Mouse (Mus musculus): ENCODE results near the gene Clec4b2. TPM values are rescaled to one million over a fixed set of nuclear protein-coding genes. Genes with fewer than 3 reads are reported as not detected.
"Not testable (repeated sequence)": the region's sequence is repeated elsewhere in the genome, so short reads cannot be mapped to it uniquely, and the experiment has no call there.

The Clec4b2 gene
- total RNA-seq, 1 experiment: not detected

DNA sequence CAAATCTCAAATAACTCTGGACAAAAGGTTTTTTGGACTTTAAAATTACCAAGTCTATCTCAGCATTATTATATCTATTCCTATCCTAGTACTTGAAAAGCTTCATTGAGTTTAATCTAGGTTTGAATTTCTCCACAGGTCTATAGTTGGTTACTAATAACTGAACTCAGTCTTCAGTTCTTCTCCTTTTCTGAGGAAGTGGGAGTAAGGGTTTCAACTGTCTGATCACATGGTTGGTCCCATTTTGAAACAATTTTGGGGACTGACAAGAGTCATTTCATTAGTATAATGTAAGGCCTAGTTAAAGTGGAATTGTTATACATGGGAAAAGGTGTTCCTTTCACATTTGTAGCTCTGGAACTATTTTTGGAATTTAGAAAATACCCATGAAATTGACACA lies 1.7 kb upstream of the Clec4b2 start:
- Histone ChIP-seq H3K9ac (ENCODE audit: insufficient read depth, low read depth, low read length, poor library complexity, severe bottlenecking) (no peak overlapping the region), H3K4me3 (ENCODE audit: insufficient read depth in 1 of 2, low read depth in 1 of 2, low read length in 2 of 2, poor library complexity in 1 of 2, severe bottlenecking in 1 of 2) (no peak overlapping the region), H3K27ac (ENCODE audit: insufficient read depth, low read depth, low read length, poor library complexity, severe bottlenecking) (no peak overlapping the region), H3K4me1 (ENCODE audit: control insufficient read depth in 2 of 2, insufficient read depth in 2 of 2, low read length in 2 of 2, poor library complexity in 1 of 2) (no peaks in the 10 kb centered on the region), H3K36me3 (ENCODE audit: control insufficient read depth, insufficient read depth, low read length, poor library complexity, severe bottlenecking) (no peaks in the 10 kb centered on the region), H3K9me3 (ENCODE audit: control insufficient read depth, insufficient read depth, low read depth, low read length) (0 out of 2 replicates have a peak, but pooled peaks cover 2% of the 10 kb centered on the region)
- in situ Hi-C loops (cut with MboI; ENCODE audit: low sequenced_read_pairs in 2 of 2, unreplicated experiment in 2 of 2): no loop called here
- TF ChIP-seq MAFK (IDR thresholded peaks at IDR 0.05; ENCODE audit: insufficient read depth, low read depth, low read length) (no peak), CHD2 (IDR thresholded peaks at IDR 0.05; ENCODE audit: low read depth, low read length) (no peak), ZC3H11A (IDR thresholded peaks at IDR 0.05; ENCODE audit: borderline replicate concordance, low read depth, low read length) (no peak), HCFC1 (IDR thresholded peaks at IDR 0.05; ENCODE audit: borderline replicate concordance, insufficient read depth, low read length) (no peak), ZNF384 (IDR thresholded peaks at IDR 0.05; ENCODE audit: low read depth, low read length) (no peak)
- no peak for DNase-seq (ENCODE audit: low read depth, low spot score)

DNA sequence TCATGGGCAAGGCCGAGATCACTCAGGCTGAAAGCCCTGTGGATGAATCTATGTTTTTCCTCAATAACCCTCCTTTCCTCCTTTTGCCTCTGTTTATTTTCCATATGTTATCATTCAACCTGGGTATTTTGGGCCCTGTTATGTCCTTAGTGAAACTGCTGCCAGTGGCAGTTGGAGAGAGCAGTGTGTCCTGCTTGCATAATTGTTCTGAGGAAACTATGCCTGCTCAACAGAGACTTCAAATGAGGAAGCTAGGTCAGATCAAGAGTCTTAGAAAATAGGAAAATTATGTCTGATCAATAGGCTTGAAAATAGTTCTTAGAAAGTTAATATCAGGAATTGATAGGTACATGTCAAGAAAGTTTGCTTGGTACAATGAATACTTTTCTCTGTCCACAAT lies 2.9 kb downstream of the Clec4b2 start:
- Histone ChIP-seq H3K4me1 (ENCODE audit: control insufficient read depth in 2 of 2, insufficient read depth in 2 of 2, low read length in 2 of 2, poor library complexity in 1 of 2) (no peaks in the 10 kb centered on the region), H3K9ac (ENCODE audit: insufficient read depth, low read depth, low read length, poor library complexity, severe bottlenecking) (no peak overlapping the region), H3K27ac (ENCODE audit: insufficient read depth, low read depth, low read length, poor library complexity, severe bottlenecking) (no peak overlapping the region), H3K4me3 (ENCODE audit: insufficient read depth in 1 of 2, low read depth in 1 of 2, low read length in 2 of 2, poor library complexity in 1 of 2, severe bottlenecking in 1 of 2) (no peak overlapping the region), H3K36me3 (ENCODE audit: control insufficient read depth, insufficient read depth, low read length, poor library complexity, severe bottlenecking) (no peaks in the 10 kb centered on the region), H3K9me3 (ENCODE audit: control insufficient read depth, insufficient read depth, low read depth, low read length) (no peaks in the 10 kb centered on the region)
- TF ChIP-seq CHD2 (IDR thresholded peaks at IDR 0.05; ENCODE audit: low read depth, low read length) (no peak), ZNF384 (IDR thresholded peaks at IDR 0.05; ENCODE audit: low read depth, low read length) (no peak), MAFK (IDR thresholded peaks at IDR 0.05; ENCODE audit: insufficient read depth, low read depth, low read length) (no peak), HCFC1 (IDR thresholded peaks at IDR 0.05; ENCODE audit: borderline replicate concordance, insufficient read depth, low read length) (no peak), ZC3H11A (IDR thresholded peaks at IDR 0.05; ENCODE audit: borderline replicate concordance, low read depth, low read length) (no peak)
- in situ Hi-C loops (cut with MboI; ENCODE audit: low sequenced_read_pairs in 2 of 2, unreplicated experiment in 2 of 2): no loop called here
- no peak for DNase-seq (ENCODE audit: low read depth, low spot score)

DNA sequence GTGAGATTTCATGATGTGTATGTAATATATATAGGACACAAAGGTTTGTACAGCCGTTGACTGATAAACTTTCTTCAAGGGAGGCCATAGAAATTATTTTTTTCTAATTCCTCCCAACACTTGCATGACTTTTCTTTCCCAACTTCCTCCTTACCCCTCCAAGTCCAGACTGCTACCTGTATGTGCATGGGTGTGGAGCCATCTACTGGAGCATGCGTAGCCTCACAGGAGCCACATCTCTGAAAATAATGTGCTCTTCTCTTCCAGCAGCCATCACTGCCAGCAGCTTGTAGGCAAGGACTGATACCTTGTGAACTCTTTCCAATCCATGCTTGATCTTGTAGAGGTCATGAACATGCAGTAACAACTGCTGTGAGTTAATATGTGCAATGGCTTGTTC lies 12.2 kb downstream of the Clec4b2 start:
- H3K9ac ChIP-seq (ENCODE audit: insufficient read depth, low read depth, low read length, poor library complexity, severe bottlenecking); H3K9me3 ChIP-seq (ENCODE audit: control insufficient read depth, insufficient read depth, low read depth, low read length); DNase-seq (ENCODE audit: low read depth, low spot score); H3K4me3 ChIP-seq (ENCODE audit: insufficient read depth in 1 of 2, low read depth in 1 of 2, low read length in 2 of 2, poor library complexity in 1 of 2, severe bottlenecking in 1 of 2); in situ Hi-C loops (cut with MboI; ENCODE audit: low sequenced_read_pairs in 2 of 2, unreplicated experiment in 2 of 2); H3K4me1 ChIP-seq (ENCODE audit: control insufficient read depth in 2 of 2, insufficient read depth in 2 of 2, low read length in 2 of 2, poor library complexity in 1 of 2); H3K27ac ChIP-seq (ENCODE audit: insufficient read depth, low read depth, low read length, poor library complexity, severe bottlenecking); H3K36me3 ChIP-seq (ENCODE audit: control insufficient read depth, insufficient read depth, low read length, poor library complexity, severe bottlenecking): not testable (repeated sequence)
- TF ChIP-seq ZC3H11A (IDR thresholded peaks at IDR 0.05; ENCODE audit: borderline replicate concordance, low read depth, low read length): 0 out of 2 replicates have a peak, but pooled peaks have one; percentile 6

DNA sequence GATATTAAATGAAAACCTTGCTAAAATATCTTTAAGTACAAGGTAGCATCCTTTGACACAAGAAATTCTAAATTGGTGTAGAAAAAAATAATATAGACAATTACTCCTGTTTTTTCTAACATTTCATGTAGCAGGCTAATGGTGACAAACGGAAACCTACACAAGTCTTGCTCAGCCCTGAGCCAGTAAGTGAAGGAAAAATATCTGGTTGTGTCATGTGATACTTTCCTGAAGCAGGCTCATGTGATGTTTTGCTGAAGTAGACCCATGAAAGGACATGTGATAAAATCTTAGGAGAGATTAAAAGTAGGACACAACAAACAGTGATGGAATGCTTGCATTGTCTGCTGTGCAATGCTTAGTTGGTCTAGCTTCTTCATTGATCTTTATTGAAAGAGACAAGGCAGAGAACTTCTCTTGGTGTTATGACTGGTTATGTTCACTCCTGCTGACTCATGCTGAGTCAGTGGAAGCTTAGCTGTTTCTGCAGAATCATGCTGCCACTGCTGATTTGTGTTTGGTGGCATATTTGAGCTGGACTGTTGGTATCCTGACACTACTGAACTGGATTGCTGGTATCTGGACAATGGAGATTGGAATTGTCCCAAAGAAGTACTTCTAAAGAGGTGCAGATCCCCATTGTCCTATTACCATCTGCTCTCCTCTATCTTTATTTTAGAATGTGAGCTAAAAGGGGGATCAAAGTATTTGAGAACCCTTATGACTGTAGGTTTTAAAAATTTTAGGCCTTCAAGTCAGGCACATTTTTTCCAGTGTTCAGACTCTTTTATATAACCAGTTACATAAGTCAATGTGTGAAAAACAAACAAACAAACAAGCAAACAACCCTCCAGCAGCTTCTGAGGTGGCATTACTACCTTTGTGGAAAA lies 34.7 kb downstream of the Clec4b2 start:
- H3K36me3 ChIP-seq (ENCODE audit: control insufficient read depth, insufficient read depth, low read length, poor library complexity, severe bottlenecking): no peaks in the 10 kb centered on the region
- no peak overlapping the region for H3K9ac ChIP-seq (ENCODE audit: insufficient read depth, low read depth, low read length, poor library complexity, severe bottlenecking)
- no peak overlapping the region for H3K4me3 ChIP-seq (ENCODE audit: insufficient read depth in 1 of 2, low read depth in 1 of 2, low read length in 2 of 2, poor library complexity in 1 of 2, severe bottlenecking in 1 of 2)
- H3K4me1 ChIP-seq (ENCODE audit: control insufficient read depth in 2 of 2, insufficient read depth in 2 of 2, low read length in 2 of 2, poor library complexity in 1 of 2): no peaks in the 10 kb centered on the region
- TF ChIP-seq MAFK (IDR thresholded peaks at IDR 0.05; ENCODE audit: insufficient read depth, low read depth, low read length): 0 out of 2 replicates have a peak, but pooled peaks have one; percentile 60
- no peak for TF ChIP-seq HCFC1 (IDR thresholded peaks at IDR 0.05; ENCODE audit: borderline replicate concordance, insufficient read depth, low read length)
- no peaks in the 10 kb centered on the region for H3K9me3 ChIP-seq (ENCODE audit: control insufficient read depth, insufficient read depth, low read depth, low read length)
- DNase-seq (ENCODE audit: low read depth, low spot score): no peak
- H3K27ac ChIP-seq (ENCODE audit: insufficient read depth, low read depth, low read length, poor library complexity, severe bottlenecking): no peak overlapping the region
- in situ Hi-C loops (cut with MboI; ENCODE audit: low sequenced_read_pairs in 2 of 2, unreplicated experiment in 2 of 2): no loop called here

DNA sequence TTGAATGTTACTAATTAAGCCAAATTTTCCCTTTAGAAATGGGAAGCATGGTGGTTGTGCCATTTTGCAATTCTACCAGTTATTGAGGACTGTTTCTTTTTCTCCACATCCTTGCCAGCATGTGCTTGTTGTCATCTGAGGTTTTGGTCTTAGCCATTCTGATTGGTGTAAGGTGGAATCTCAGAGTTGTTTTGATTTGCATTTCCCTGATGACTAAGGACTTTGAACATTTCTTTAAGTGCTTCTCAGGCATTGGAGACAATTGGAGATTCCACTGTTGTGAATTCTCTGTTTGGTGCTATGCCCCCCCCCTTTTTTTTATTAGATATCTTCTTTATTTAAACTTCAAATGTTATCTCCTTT lies 35.4 kb downstream of the Clec4b2 start:
- H3K9me3 ChIP-seq (ENCODE audit: control insufficient read depth, insufficient read depth, low read depth, low read length); H3K36me3 ChIP-seq (ENCODE audit: control insufficient read depth, insufficient read depth, low read length, poor library complexity, severe bottlenecking); H3K9ac ChIP-seq (ENCODE audit: insufficient read depth, low read depth, low read length, poor library complexity, severe bottlenecking); H3K4me3 ChIP-seq (ENCODE audit: insufficient read depth in 1 of 2, low read depth in 1 of 2, low read length in 2 of 2, poor library complexity in 1 of 2, severe bottlenecking in 1 of 2); H3K4me1 ChIP-seq (ENCODE audit: control insufficient read depth in 2 of 2, insufficient read depth in 2 of 2, low read length in 2 of 2, poor library complexity in 1 of 2); in situ Hi-C loops (cut with MboI; ENCODE audit: low sequenced_read_pairs in 2 of 2, unreplicated experiment in 2 of 2); H3K27ac ChIP-seq (ENCODE audit: insufficient read depth, low read depth, low read length, poor library complexity, severe bottlenecking); DNase-seq (ENCODE audit: low read depth, low spot score): not testable (repeated sequence)

Data from ES-E14 (cell line).